In genomic region chr8:11668308-11668707, GRCm38 (mm10) we compare ENCODE assay signal across 23 mouse cellular contexts. TPM values are rescaled to one million over a fixed set of nuclear protein-coding genes. Genes with fewer than 3 reads are reported as not detected.
"Had no signal": no experiment of that assay in that cellular context is flagged by ENCODE, and none has a peak within 500 bp of the region (broad histone marks: within the 10 kb centered on the region; RNA-seq: fewer than 3 reads in every experiment).

No protein-coding gene starts in this region.

- H3K4me1 ChIP-seq: neural tube, embryonic 13.5 days; neural tube, embryonic 15.5 days; stomach, embryonic 15.5 days had no signal

- H3K27ac ChIP-seq: neural tube, embryonic 12.5 days; neural tube, embryonic 13.5 days; neural tube, embryonic 15.5 days; stomach, embryonic 15.5 days had no signal

- H3K27me3 ChIP-seq: neural tube, embryonic 12.5 days; neural tube, embryonic 13.5 days; neural tube, embryonic 15.5 days; stomach, embryonic 15.5 days had no signal

- H3K9me3 ChIP-seq: neural tube, embryonic 12.5 days; neural tube, embryonic 13.5 days; neural tube, embryonic 15.5 days; stomach, embryonic 15.5 days had no signal

- H3K36me3 ChIP-seq: neural tube, embryonic 12.5 days; neural tube, embryonic 13.5 days; neural tube, embryonic 15.5 days; stomach, embryonic 15.5 days had no signal

- DNase-seq: retina, postnatal 1 day; right cerebral cortex, adult 18-20 months; right cerebral cortex, postnatal 14 days; right cerebral cortex, postnatal 25 days; right cerebral cortex, postnatal 4 days; spleen, adult 18-20 months; thymus, adult 18-20 months; thymus, adult 2 months; thymus, postnatal 14 days; thymus, postnatal 25 days; thymus, postnatal 36 days; thymus, postnatal 4 days had no signal

- H3K4me2 ChIP-seq: neural tube, embryonic 12.5 days; neural tube, embryonic 13.5 days; neural tube, embryonic 15.5 days; stomach, embryonic 15.5 days had no signal

- H3K4me3 ChIP-seq: neural tube, embryonic 12.5 days; neural tube, embryonic 13.5 days; neural tube, embryonic 15.5 days; stomach, embryonic 15.5 days had no signal

- H3K9ac ChIP-seq: neural tube, embryonic 12.5 days; neural tube, embryonic 13.5 days; neural tube, embryonic 15.5 days; stomach, embryonic 15.5 days had no signal

RNA-seq across cellular contexts. Expression of gene 1700016D06Rik, which starts 32.6 kb away (rescaled TPM):
- polyA plus RNA-seq: neural tube, embryonic 12.5 days; neural tube, embryonic 13.5 days; neural tube, embryonic 14.5 days; neural tube, embryonic 15.5 days; small intestine, adult 2 months; spleen, adult 2 months; stomach, embryonic 14.5 days; stomach, embryonic 15.5 days; stomach, embryonic 16.5 days; thymus, adult 2 months; thymus, postnatal 0 days; urinary bladder, adult 2 months had no signal
